Mouse (Mus musculus): Measurements from ENCODE around the gene Abcg8. TPM values are rescaled to one million over a fixed set of nuclear protein-coding genes. Genes with fewer than 3 reads are reported as not detected.

Abcg8 gene
- polyA plus RNA-seq, 1 experiment from 2014 or later, result 0.13 TPM

GRCm38 (mm10) chr17:84656205-84656604 lies 19.9 kb upstream of the Abcg8 start:
- no peak overlapping the region for H3K9ac ChIP-seq (ENCODE audit: low read length)
- no peak overlapping the region for H3K27ac ChIP-seq (replicated peaks)
- no peaks in the 10 kb centered on the region for H3K4me1 ChIP-seq (replicated peaks; ENCODE audit: control insufficient read depth, insufficient read depth)
- H3K36me3 ChIP-seq (ENCODE audit: control insufficient read depth, insufficient read depth, low read length), result no peaks in the 10 kb centered on the region; the same call in 1 of the 2 replicates
- no peaks in the 10 kb centered on the region for H3K27me3 ChIP-seq (ENCODE audit: control insufficient read depth, insufficient read depth, low read length)
- ATAC-seq (ENCODE audit: low FRiP score, low TSS enrichment) (no peak), DNase-seq (ENCODE audit: low spot score) (no peak)
- no peak overlapping the region for H3K4me2 ChIP-seq (replicated peaks; ENCODE audit: low read depth)
- H3K4me3 ChIP-seq (ENCODE audit: low read depth, low read length), result no peak overlapping the region
- H3K9me3 ChIP-seq (ENCODE audit: control insufficient read depth, low read length), result no peaks in the 10 kb centered on the region
- no peak for TF ChIP-seq EP300 (optimal IDR thresholded peaks at IDR 0.05)
- no peak for TF ChIP-seq CTCF (IDR thresholded peaks at IDR 0.05; ENCODE audit: low read depth)
- 74% methylated on average over 5 of the region's 5 CpGs for WGBS

- H3K9me3 ChIP-seq (ENCODE audit: control insufficient read depth, low read length), result no peaks in the 10 kb centered on the region
- DNase-seq (ENCODE audit: low spot score), result no peak
- H3K4me2 ChIP-seq (replicated peaks; ENCODE audit: low read depth), result no peak overlapping the region
- no peak overlapping the region for H3K4me3 ChIP-seq (ENCODE audit: low read depth, low read length)
- H3K9ac ChIP-seq (ENCODE audit: low read length), result no peak overlapping the region
- TF ChIP-seq CTCF (IDR thresholded peaks at IDR 0.05; ENCODE audit: low read depth) (no peak), EP300 (optimal IDR thresholded peaks at IDR 0.05) (no peak)
- H3K4me1 ChIP-seq (replicated peaks; ENCODE audit: control insufficient read depth, insufficient read depth), result no peaks in the 10 kb centered on the region
- no peaks in the 10 kb centered on the region for H3K27me3 ChIP-seq (ENCODE audit: control insufficient read depth, insufficient read depth, low read length)
- H3K36me3 ChIP-seq (ENCODE audit: control insufficient read depth, insufficient read depth, low read length), result no peaks in the 10 kb centered on the region; the same call in 1 of the 2 replicates
- H3K27ac ChIP-seq (replicated peaks), result no peak overlapping the region
- no peak for ATAC-seq (ENCODE audit: low FRiP score, low TSS enrichment)
- 54% methylated on average over 19 of the region's 19 CpGs for WGBS
Measured at GRCm38 (mm10) chr17:84656653-84657421, 19.3 kb upstream of the Abcg8 start.

GRCm38 (mm10) chr17:84657422-84657732 lies 18.7 kb upstream of the Abcg8 start:
- Histone ChIP-seq H3K4me2 (replicated peaks; ENCODE audit: low read depth) (no peak overlapping the region), H3K4me1 (replicated peaks; ENCODE audit: control insufficient read depth, insufficient read depth) (no peaks in the 10 kb centered on the region), H3K4me3 (ENCODE audit: low read depth, low read length) (no peak overlapping the region), H3K27ac (replicated peaks) (no peak overlapping the region), H3K27me3 (ENCODE audit: control insufficient read depth, insufficient read depth, low read length) (no peaks in the 10 kb centered on the region), H3K9me3 (ENCODE audit: control insufficient read depth, low read length) (no peaks in the 10 kb centered on the region), H3K9ac (ENCODE audit: low read length) (no peak overlapping the region), H3K36me3 (ENCODE audit: control insufficient read depth, insufficient read depth, low read length) (no peaks in the 10 kb centered on the region)
- ATAC-seq (ENCODE audit: low FRiP score, low TSS enrichment) (no peak), DNase-seq (ENCODE audit: low spot score) (no peak)
- TF ChIP-seq EP300 (optimal IDR thresholded peaks at IDR 0.05), result no peak
- TF ChIP-seq CTCF (IDR thresholded peaks at IDR 0.05; ENCODE audit: low read depth), result peak; percentile 19
- 57% methylated on average over 3 of the region's 3 CpGs for WGBS

- no peak for ATAC-seq (ENCODE audit: low FRiP score, low TSS enrichment)
- TF ChIP-seq EP300 (optimal IDR thresholded peaks at IDR 0.05), result no peak
- no peak for TF ChIP-seq CTCF (IDR thresholded peaks at IDR 0.05; ENCODE audit: low read depth)
- Histone ChIP-seq H3K9me3 (ENCODE audit: control insufficient read depth, low read length) (no peaks in the 10 kb centered on the region), H3K9ac (ENCODE audit: low read length) (no peak overlapping the region), H3K27ac (replicated peaks) (no peak overlapping the region), H3K4me3 (ENCODE audit: low read depth, low read length) (no peak overlapping the region), H3K27me3 (ENCODE audit: control insufficient read depth, insufficient read depth, low read length) (no peaks in the 10 kb centered on the region), H3K4me2 (replicated peaks; ENCODE audit: low read depth) (no peak overlapping the region), H3K36me3 (ENCODE audit: control insufficient read depth, insufficient read depth, low read length) (no peaks in the 10 kb centered on the region), H3K4me1 (replicated peaks; ENCODE audit: control insufficient read depth, insufficient read depth) (no peaks in the 10 kb centered on the region)
- 57% methylated on average over 7 of the region's 7 CpGs for WGBS
- no peak for DNase-seq (ENCODE audit: low spot score)
Measured at GRCm38 (mm10) chr17:84657782-84658181, 18.3 kb upstream of the Abcg8 start.

GRCm38 (mm10) chr17:84658195-84658594 lies 17.9 kb upstream of the Abcg8 start:
- 34% methylated on average over 5 of the region's 5 CpGs for WGBS

GRCm38 (mm10) chr17:84658951-84659350 lies 17.2 kb upstream of the Abcg8 start:
- Histone ChIP-seq H3K4me3 (ENCODE audit: low read depth, low read length) (no peak overlapping the region), H3K27me3 (ENCODE audit: control insufficient read depth, insufficient read depth, low read length) (no peaks in the 10 kb centered on the region), H3K4me2 (replicated peaks; ENCODE audit: low read depth) (no peak overlapping the region), H3K36me3 (ENCODE audit: control insufficient read depth, insufficient read depth, low read length) (no peaks in the 10 kb centered on the region), H3K27ac (replicated peaks) (no peak overlapping the region), H3K4me1 (replicated peaks; ENCODE audit: control insufficient read depth, insufficient read depth) (no peaks in the 10 kb centered on the region), H3K9ac (ENCODE audit: low read length) (no peak overlapping the region), H3K9me3 (ENCODE audit: control insufficient read depth, low read length) (no peaks in the 10 kb centered on the region)
- WGBS, result 70% methylated on average over 8 of the region's 8 CpGs
- no peak for ATAC-seq (ENCODE audit: low FRiP score, low TSS enrichment)
- DNase-seq (ENCODE audit: low spot score), result no peak
- no peak for TF ChIP-seq EP300 (optimal IDR thresholded peaks at IDR 0.05)
- TF ChIP-seq CTCF (IDR thresholded peaks at IDR 0.05; ENCODE audit: low read depth), result no peak

More at GRCm38 (mm10) chr17:84658195-84658594, 17.9 kb upstream of the Abcg8 start:
- ATAC-seq (ENCODE audit: low FRiP score, low TSS enrichment), result no peak
- no peaks in the 10 kb centered on the region for H3K36me3 ChIP-seq (ENCODE audit: control insufficient read depth, insufficient read depth, low read length)
- no peak overlapping the region for H3K4me2 ChIP-seq (replicated peaks; ENCODE audit: low read depth)
- no peak overlapping the region for H3K9ac ChIP-seq (ENCODE audit: low read length)
- H3K4me1 ChIP-seq (replicated peaks; ENCODE audit: control insufficient read depth, insufficient read depth), result no peaks in the 10 kb centered on the region
- no peak overlapping the region for H3K4me3 ChIP-seq (ENCODE audit: low read depth, low read length)
- TF ChIP-seq CTCF (IDR thresholded peaks at IDR 0.05; ENCODE audit: low read depth), result no peak
- no peak for TF ChIP-seq EP300 (optimal IDR thresholded peaks at IDR 0.05)
- no peak for DNase-seq (ENCODE audit: low spot score)
- no peaks in the 10 kb centered on the region for H3K9me3 ChIP-seq (ENCODE audit: control insufficient read depth, low read length)
- no peaks in the 10 kb centered on the region for H3K27me3 ChIP-seq (ENCODE audit: control insufficient read depth, insufficient read depth, low read length)
- no peak overlapping the region for H3K27ac ChIP-seq (replicated peaks)

All from stomach, postnatal 0 days (tissue).